In genomic region chr15:103285778-103286417, GRCm38 (mm10) we compare ENCODE assay signal across 9 mouse cellular contexts. TPM values are rescaled to one million over a fixed set of nuclear protein-coding genes. Genes with fewer than 3 reads are reported as not detected.
DNase-seq lines count a peak whose midpoint lies in the region; ATAC-seq lines count a peak whose summit lies in the region.
"Had no signal": no experiment of that assay in that cellular context is flagged by ENCODE, and none has a peak within 500 bp of the region (broad histone marks: within the 10 kb centered on the region; RNA-seq: fewer than 3 reads in every experiment).

No protein-coding gene starts in this region.

- intact Hi-C loops in heart, postnatal 25 days (cut with DNase I), result loop anchor here (2.0 kb wide), 1 partner anchor 21 kb away; no protein-coding TSS in a partner anchor

- no peak for ATAC-seq in CD4-positive, CD25-positive, alpha-beta regulatory T cell, adult 4 months
- no peak for ATAC-seq in megakaryocyte progenitor cell, adult 5-6 weeks (replicated peaks; ENCODE audit: poor library complexity)

- DNase-seq in adrenal gland, postnatal 14 days, result peak; percentile 70
- no peak for DNase-seq in adrenal gland, adult 2 months
- DNase-seq in right cerebral cortex, postnatal 4 days, result peak; percentile 45
- no peak for DNase-seq in right cerebral cortex, postnatal 36 days (ENCODE audit: low spot score in 2 of 2)
- DNase-seq in heart, postnatal 25 days (ENCODE audit: low spot score), result peak; percentile 44
- DNase-seq in lung, postnatal 14 days, result peak; percentile 63

RNA-seq across cellular contexts. Expression of gene Copz1, which starts 13.4 kb away (rescaled TPM):
- total RNA-seq in adrenal gland, postnatal 14 days (2021), result 118 and 125 TPM in 2 replicates
- 100 to 1,000 TPM; 146 to 152 TPM for total RNA-seq in adrenal gland, adult 2 months (2021)
- 51.3 and 59.7 TPM in 2 replicates for polyA plus RNA-seq in adrenal gland, adult 2 months (2012; rRNA removed)
- total RNA-seq in heart, postnatal 25 days (2021), result 10 to 100 TPM; 51.8 to 53.4 TPM
- 100 to 1,000 TPM; 213 to 244 TPM for polyA plus RNA-seq in CD4-positive, CD25-positive, alpha-beta regulatory T cell, adult 4 months (2017; shearing (Covaris generic))
- total RNA-seq in megakaryocyte progenitor cell, adult 5-6 weeks (2015), result 245 and 256 TPM in 2 replicates
- total RNA-seq in megakaryocyte progenitor cell, adult 5-6 weeks (2017), result 75.9 and 91.4 TPM in 2 replicates

RNA-seq across cellular contexts. Expression of gene Gpr84, which starts 24.5 kb away (rescaled TPM):
- total RNA-seq in adrenal gland, postnatal 14 days (2021), result not detected in 2 replicates
- not detected for total RNA-seq in adrenal gland, adult 2 months (2021)
- 0.09 and 0.15 TPM in 2 replicates for polyA plus RNA-seq in adrenal gland, adult 2 months (2012; rRNA removed)
- total RNA-seq in heart, postnatal 25 days (2021), result not detected
- not detected for polyA plus RNA-seq in CD4-positive, CD25-positive, alpha-beta regulatory T cell, adult 4 months (2017; shearing (Covaris generic))
- total RNA-seq in megakaryocyte progenitor cell, adult 5-6 weeks (2015), result 1.8 and 3.4 TPM in 2 replicates
- total RNA-seq in megakaryocyte progenitor cell, adult 5-6 weeks (2017), result 1.8 and 2.3 TPM in 2 replicates
- total RNA-seq: adrenal gland, postnatal 36 days had no signal

RNA-seq across cellular contexts. Expression of gene Nfe2, which starts 27.7 kb away (rescaled TPM):
- total RNA-seq in adrenal gland, postnatal 14 days (2021), result 1.0 and 4.7 TPM in 2 replicates
- total RNA-seq in adrenal gland, adult 2 months (2021), result under 1 TPM; 0.21 to 0.95 TPM
- 0.38 and 0.83 TPM in 2 replicates for polyA plus RNA-seq in adrenal gland, adult 2 months (2012; rRNA removed)
- under 1 TPM; 0.42 to 0.64 TPM for total RNA-seq in heart, postnatal 25 days (2021)
- under 1 TPM; 0.34 to 0.84 TPM for polyA plus RNA-seq in CD4-positive, CD25-positive, alpha-beta regulatory T cell, adult 4 months (2017; shearing (Covaris generic))
- total RNA-seq in megakaryocyte progenitor cell, adult 5-6 weeks (2015), result 115 and 140 TPM in 2 replicates
- 126 and 148 TPM in 2 replicates for total RNA-seq in megakaryocyte progenitor cell, adult 5-6 weeks (2017)

RNA-seq across cellular contexts. Expression of gene Hnrnpa1, which starts 45.7 kb away (rescaled TPM):
- total RNA-seq in adrenal gland, postnatal 14 days (2021), result 273 and 322 TPM in 2 replicates
- total RNA-seq in adrenal gland, adult 2 months (2021), result 100 to 1,000 TPM; 140 to 208 TPM
- polyA plus RNA-seq in adrenal gland, adult 2 months (2012; rRNA removed), result 8.1 TPM in 2 replicates
- 100 to 1,000 TPM; 133 to 153 TPM for total RNA-seq in heart, postnatal 25 days (2021)
- polyA plus RNA-seq in CD4-positive, CD25-positive, alpha-beta regulatory T cell, adult 4 months (2017; shearing (Covaris generic)), result 100 to 1,000 TPM; 322 to 361 TPM
- 700 and 701 TPM in 2 replicates for total RNA-seq in megakaryocyte progenitor cell, adult 5-6 weeks (2015)
- 1,324 and 1,596 TPM in 2 replicates for total RNA-seq in megakaryocyte progenitor cell, adult 5-6 weeks (2017)

RNA-seq across cellular contexts. Expression of gene Cbx5, which starts 46.3 kb away (rescaled TPM):
- 73.0 and 73.8 TPM in 2 replicates for total RNA-seq in adrenal gland, postnatal 14 days (2021)
- 10 to 100 TPM; 76.3 to 80.2 TPM for total RNA-seq in adrenal gland, adult 2 months (2021)
- polyA plus RNA-seq in adrenal gland, adult 2 months (2012; rRNA removed), result 4.4 and 4.7 TPM in 2 replicates
- total RNA-seq in heart, postnatal 25 days (2021), result 10 to 100 TPM; 55.9 to 63.9 TPM
- polyA plus RNA-seq in CD4-positive, CD25-positive, alpha-beta regulatory T cell, adult 4 months (2017; shearing (Covaris generic)), result 10 to 100 TPM; 20.0 to 24.9 TPM
- total RNA-seq in megakaryocyte progenitor cell, adult 5-6 weeks (2015), result 112 and 119 TPM in 2 replicates
- total RNA-seq in megakaryocyte progenitor cell, adult 5-6 weeks (2017), result 194 and 261 TPM in 2 replicates

Comparison
In these comparisons a context has a peak if more than half of its experiments do, and no peak if none do; other contexts are left out.
1. DNase-seq: peak in adrenal gland, postnatal 14 days (single experiment), right cerebral cortex, postnatal 4 days (single experiment), heart, postnatal 25 days (single experiment) and lung, postnatal 14 days (single experiment); none in adrenal gland, adult 2 months (single experiment) and right cerebral cortex, postnatal 36 days (0 of 2).
2. RNA of gene Nfe2, which starts 27.7 kb away (total RNA-seq): 115 to 148 TPM in megakaryocyte progenitor cell, adult 5-6 weeks; 1.0 to 4.7 TPM in adrenal gland, postnatal 14 days, 0.21 to 0.95 TPM in adrenal gland, adult 2 months and 0.42 to 0.64 TPM in heart, postnatal 25 days; every median in the first group is over 10 times any median in the second.